Mouse (Mus musculus) lung, embryonic 15.5 days (tissue): ENCODE measurements around the gene Sos2. TPM values are rescaled to one million over a fixed set of nuclear protein-coding genes. Genes with fewer than 3 reads are reported as not detected.

ENCODE experiments used
- microRNA-seq: library from miRNA; unstranded; fragments of <30 nt; microRNA quantifications from one replicate; pipeline ENCODE4, GENCODE M21; 2016
- polyA plus RNA-seq: library from polyadenylated mRNA; unstranded; fragments of >200 nt; fragmentation: Nextera tagmentation; extraction: Ambion mirVana; gene quantifications from 2 replicates; pipeline ENCODE4 v1.2.1, GENCODE M21; 2015

Gene Sos2
- polyA plus RNA-seq, 1 experiment from 2014 or later: 8.9 TPM

Small RNA genes lying within 50 kb of the gene (microRNA-seq; reads per million reads assigned to microRNA genes)
- gene Gm23018: not detected

Other genes starting within 250 kb of the Sos2 start
- gene Vcpkmt, start 98.8 kb downstream of the Sos2 start, polyA plus RNA-seq: 23.4 and 24.3 TPM in 2 replicates
- 14.6 and 14.9 TPM in 2 replicates for gene L2hgdh, start 43.0 kb upstream of the Sos2 start, polyA plus RNA-seq
- gene Atp5s, start 43.1 kb upstream of the Sos2 start, polyA plus RNA-seq: 28.3 and 30.0 TPM in 2 replicates
- 1.4 and 1.6 TPM in 2 replicates for gene Cdkl1, start 109.4 kb upstream of the Sos2 start, polyA plus RNA-seq
- gene Atl1, start 210.8 kb upstream of the Sos2 start, polyA plus RNA-seq: 3.0 and 3.3 TPM in 2 replicates
- 34.2 and 35.6 TPM in 2 replicates for gene Map4k5, start 211.3 kb upstream of the Sos2 start, polyA plus RNA-seq